Mouse (Mus musculus) hindbrain, embryonic 15.5 days (tissue): ENCODE data around the gene Cyp2d10. TPM values are rescaled to one million over a fixed set of nuclear protein-coding genes. Genes with fewer than 3 reads are reported as not detected.
A peak's percentile ranks its signal among the peaks of the same experiment; 100 is the strongest.

ENCODE experiments used
- ATAC-seq: fragments of 200-750 bp; cut with Nextera tagmentation; 2 replicates; pipeline ENCODE4 v1.8.0; 2017; ENCODE audit warnings: low read depth, moderate number of reproducible peaks, moderate TSS enrichment; ENCODE audit not compliant: low FRiP score
- H3K27ac ChIP-seq: fragments of 300-500 bp; sonication (generic); replicated peaks from 2 replicates; pipeline ENCODE4 v1.5.1; 2015; ENCODE audit warnings: mild to moderate bottlenecking, inconsistent platforms
- H3K27me3 ChIP-seq: fragments of 300-500 bp; sonication (generic); 2 replicates; pipeline ENCODE4 v1.6.1; 2015; ENCODE audit warnings: control low read depth, inconsistent platforms
- H3K36me3 ChIP-seq: fragments of 300-500 bp; sonication (generic); 2 replicates; pipeline ENCODE4 v1.6.1; 2015; ENCODE audit warnings: control low read depth, inconsistent platforms
- H3K4me1 ChIP-seq: fragments of 300-500 bp; sonication (generic); replicated peaks from 2 replicates; pipeline ENCODE4 v1.6.1; 2015; ENCODE audit warnings: control low read depth, inconsistent platforms
- H3K4me2 ChIP-seq: fragments of 300-500 bp; sonication (generic); 2 replicates; pipeline ENCODE4 v1.6.1; 2015; ENCODE audit warnings: moderate library complexity, mild to moderate bottlenecking, inconsistent platforms
- H3K4me3 ChIP-seq: fragments of 300-500 bp; sonication (generic); 2 replicates; pipeline ENCODE4 v1.5.1; 2015; ENCODE audit warnings: mild to moderate bottlenecking, inconsistent platforms
- H3K9ac ChIP-seq: fragments of 300-500 bp; sonication (generic); 2 replicates; pipeline ENCODE4 v1.6.1; 2015; ENCODE audit warnings: inconsistent platforms
- H3K9me3 ChIP-seq: fragments of 300-500 bp; sonication (generic); 2 replicates; pipeline ENCODE4 v1.6.1; 2016; ENCODE audit warnings: control low read depth, inconsistent platforms
- WGBS: fragments of 180-500 bp; shearing (Covaris S2); methylation state at CpG from one replicate; pipeline ENCODE4 v1.1.7; 2015; 5-methylcytosine and 5-hydroxymethylcytosine counted together
- microRNA-seq: library from miRNA; unstranded; fragments of <30 nt; microRNA quantifications from one replicate; pipeline ENCODE4, GENCODE M21; 2016
- polyA plus RNA-seq: library from polyadenylated mRNA; unstranded; fragments of >200 nt; fragmentation: Nextera tagmentation; extraction: Ambion mirVana; gene quantifications from 2 replicates; pipeline ENCODE4 v1.2.1, GENCODE M21; 2015

The Cyp2d10 gene
- polyA plus RNA-seq, 1 experiment from 2014 or later: 0.25 TPM

GRCm38 (mm10) chr15:82353078-82353744, 53.8 kb downstream of the Cyp2d10 start:
- H3K4me2 ChIP-seq: peak overlapping the region; percentile 71
- H3K27me3 ChIP-seq: no peaks in the 10 kb centered on the region
- H3K9ac ChIP-seq: peak overlapping the region; percentile 84
- WGBS: 36% methylated on average over 14 of the region's 14 CpGs
- H3K9me3 ChIP-seq: no peaks in the 10 kb centered on the region
- H3K4me3 ChIP-seq: peak overlapping the region; percentile 63
- peaks cover 23% of the 10 kb centered on the region for H3K36me3 ChIP-seq
- no peak for ATAC-seq
- H3K27ac ChIP-seq: peak overlapping the region; percentile 85
- peaks cover 25% of the 10 kb centered on the region for H3K4me1 ChIP-seq

Small RNA genes lying within 50 kb of the gene (microRNA-seq; reads per million reads assigned to microRNA genes)
- gene Gm25990: not detected
- not detected for gene Gm27331
- not detected for gene Gm27622
- gene Mir7684: not detected

Other genes starting within 250 kb of the Cyp2d10 start
- gene Shisa8, start 194.4 kb downstream of the Cyp2d10 start, polyA plus RNA-seq: 2.9 and 4.6 TPM in 2 replicates
- 0.37 and 0.69 TPM in 2 replicates for gene Tnfrsf13c, start 182.8 kb downstream of the Cyp2d10 start, polyA plus RNA-seq
- gene Cenpm, start 162.4 kb downstream of the Cyp2d10 start, polyA plus RNA-seq: 24.0 and 25.4 TPM in 2 replicates
- gene 1500009C09Rik, start 154.8 kb downstream of the Cyp2d10 start, polyA plus RNA-seq: 15.9 and 16.6 TPM in 2 replicates
- gene Sept3, start 132.3 kb downstream of the Cyp2d10 start, polyA plus RNA-seq: 374 and 408 TPM in 2 replicates
- gene Wbp2nl, start 108.2 kb downstream of the Cyp2d10 start, polyA plus RNA-seq: 0.10 and 0.29 TPM in 2 replicates
- 27.9 and 29.5 TPM in 2 replicates for gene Naga, start 68.3 kb downstream of the Cyp2d10 start, polyA plus RNA-seq
- 1.9 and 2.0 TPM in 2 replicates for gene Pheta2, start 68.3 kb downstream of the Cyp2d10 start, polyA plus RNA-seq
- 367 and 377 TPM in 2 replicates for gene Smdt1, start 68.2 kb downstream of the Cyp2d10 start, polyA plus RNA-seq
- gene Ndufa6, start 52.9 kb downstream of the Cyp2d10 start, polyA plus RNA-seq: 352 and 391 TPM in 2 replicates
- gene Cyp2d22, start 26.9 kb downstream of the Cyp2d10 start, polyA plus RNA-seq: 2.5 and 2.6 TPM in 2 replicates
- not detected in 2 replicates for gene Cyp2d11, start 13.2 kb downstream of the Cyp2d10 start, polyA plus RNA-seq
- gene Cyp2d9, start 26.2 kb upstream of the Cyp2d10 start, polyA plus RNA-seq: not detected in 2 replicates
- not detected in 2 replicates for gene Cyp2d12, start 147.9 kb upstream of the Cyp2d10 start, polyA plus RNA-seq
- not detected in 2 replicates for gene Cyp2d34, start 213.8 kb upstream of the Cyp2d10 start, polyA plus RNA-seq